Mouse (Mus musculus): Measurements from ENCODE around the gene Trp53tg5. TPM values are rescaled to one million over a fixed set of nuclear protein-coding genes. Genes with fewer than 3 reads are reported as not detected.

Trp53tg5 gene
- polyA plus RNA-seq, 1 experiment from 2014 or later, result not detected

DNA sequence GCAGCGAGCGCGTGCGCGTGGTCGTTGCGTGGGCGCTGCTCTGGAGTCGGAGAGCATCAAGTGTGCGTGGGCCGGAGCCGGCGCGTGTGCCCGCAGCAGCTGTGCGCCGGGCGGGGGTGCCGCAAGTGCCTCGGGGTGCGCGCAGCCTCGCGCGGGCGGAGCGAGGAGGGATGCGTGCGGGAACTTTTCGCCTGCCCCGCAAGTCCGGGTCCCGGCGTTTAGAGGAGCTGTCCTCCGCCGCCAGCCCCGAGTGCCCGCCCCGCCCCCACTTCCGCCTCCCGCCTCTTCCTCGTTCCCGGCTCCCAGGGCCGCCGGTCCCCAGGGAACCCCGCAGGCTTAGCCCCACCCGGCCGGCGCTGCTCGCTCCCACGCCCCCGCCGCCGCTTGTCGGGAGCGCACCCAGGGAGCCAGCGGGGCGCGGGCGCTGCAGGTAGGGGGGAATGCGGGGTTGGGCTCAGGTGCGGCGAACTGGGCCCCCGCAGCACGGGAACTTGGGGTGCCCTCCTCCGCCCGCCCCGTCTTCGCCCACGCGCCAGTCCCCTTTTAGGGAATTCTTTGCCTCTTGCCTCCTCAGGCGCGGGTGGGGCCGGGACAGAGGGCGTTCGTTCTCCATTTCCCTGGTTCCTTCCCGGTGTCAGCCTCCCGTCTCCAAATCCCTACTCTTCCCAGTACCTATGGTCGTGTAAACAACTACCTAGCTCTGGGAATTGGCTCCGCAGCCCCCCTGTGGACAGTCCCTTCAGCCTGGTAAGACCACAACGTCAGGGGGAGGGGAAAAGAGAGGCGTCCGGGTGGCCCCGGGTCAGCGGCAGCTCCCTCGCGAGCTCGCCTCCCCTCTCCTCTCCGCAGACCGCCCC lies 13.0 kb upstream of the Trp53tg5 start:
- H3K4me2 ChIP-seq (replicated peaks; ENCODE audit: low read depth), result peak overlapping the region; percentile 98
- peak overlapping the region; percentile 80 for H3K9ac ChIP-seq (ENCODE audit: low read depth, low read length)
- no peaks in the 10 kb centered on the region for H3K4me1 ChIP-seq (replicated peaks; ENCODE audit: control insufficient read depth, insufficient read depth, low read length)
- peaks cover 18% of the 10 kb centered on the region; the same call in 1 of the 2 replicates for H3K36me3 ChIP-seq (ENCODE audit: control insufficient read depth, insufficient read depth)
- no peaks in the 10 kb centered on the region for H3K27me3 ChIP-seq (replicated peaks; ENCODE audit: control insufficient read depth, insufficient read depth, low read length)
- H3K4me3 ChIP-seq (ENCODE audit: low read depth, low read length), result peak overlapping the region; percentile 84
- ATAC-seq, result peak; percentile 75
- H3K9me3 ChIP-seq (ENCODE audit: control insufficient read depth), result no peaks in the 10 kb centered on the region
- peak overlapping the region; percentile 15 for H3K27ac ChIP-seq (ENCODE audit: low read depth, low read length)
- under 1% methylated on average over 79 of the region's 90 CpGs for WGBS
- TF ChIP-seq CTCF (IDR thresholded peaks at IDR 0.05; ENCODE audit: low read depth), result 0 out of 2 replicates have a peak, but pooled peaks have one; percentile 1

- TF ChIP-seq CTCF (IDR thresholded peaks at IDR 0.05; ENCODE audit: low read depth), result no peak
- Histone ChIP-seq H3K36me3 (ENCODE audit: control insufficient read depth, insufficient read depth) (peaks cover 16% of the 10 kb centered on the region; the same call in 1 of the 2 replicates), H3K4me3 (ENCODE audit: low read depth, low read length) (peak within 1 kb of the TSS; percentile 84), H3K9me3 (ENCODE audit: control insufficient read depth) (no peaks in the 10 kb centered on the region), H3K27ac (ENCODE audit: low read depth, low read length) (peak within 1 kb of the TSS; percentile 15), H3K4me1 (replicated peaks; ENCODE audit: control insufficient read depth, insufficient read depth, low read length) (no peaks in the 10 kb centered on the region), H3K27me3 (replicated peaks; ENCODE audit: control insufficient read depth, insufficient read depth, low read length) (no peaks in the 10 kb centered on the region), H3K4me2 (replicated peaks; ENCODE audit: low read depth) (peak within 1 kb of the TSS; percentile 98), H3K9ac (ENCODE audit: low read depth, low read length) (peak within 1 kb of the TSS; percentile 80)
- WGBS, result 4% methylated on average over 26 of the region's 26 CpGs
- ATAC-seq, result peak; percentile 65
Observed at GRCm38 (mm10) chr2:164485681-164486257, 12.2 kb upstream of the Trp53tg5 start, which contains the start of gene Dbndd2. Gene Dbndd2 (plus strand): TSS chr2:164486106.

GRCm38 (mm10) chr2:164470254-164470653 lies 3.3 kb downstream of the Trp53tg5 start:
- H3K4me3 ChIP-seq (ENCODE audit: low read depth, low read length), result no peak overlapping the region
- 0 out of 2 replicates have a peak, but pooled peaks have one; percentile 28 for ATAC-seq
- TF ChIP-seq CTCF (IDR thresholded peaks at IDR 0.05; ENCODE audit: low read depth), result peak; percentile 83
- H3K27ac ChIP-seq (ENCODE audit: low read depth, low read length), result no peak overlapping the region
- H3K27me3 ChIP-seq (replicated peaks; ENCODE audit: control insufficient read depth, insufficient read depth, low read length), result no peaks in the 10 kb centered on the region
- H3K36me3 ChIP-seq (ENCODE audit: control insufficient read depth, insufficient read depth), result peaks cover 24% of the 10 kb centered on the region
- H3K9ac ChIP-seq (ENCODE audit: low read depth, low read length), result no peak overlapping the region
- no peaks in the 10 kb centered on the region for H3K9me3 ChIP-seq (ENCODE audit: control insufficient read depth)
- H3K4me2 ChIP-seq (replicated peaks; ENCODE audit: low read depth), result no peak overlapping the region
- no peaks in the 10 kb centered on the region for H3K4me1 ChIP-seq (replicated peaks; ENCODE audit: control insufficient read depth, insufficient read depth, low read length)
- 28% methylated on average over 10 of the region's 10 CpGs for WGBS

DNA sequence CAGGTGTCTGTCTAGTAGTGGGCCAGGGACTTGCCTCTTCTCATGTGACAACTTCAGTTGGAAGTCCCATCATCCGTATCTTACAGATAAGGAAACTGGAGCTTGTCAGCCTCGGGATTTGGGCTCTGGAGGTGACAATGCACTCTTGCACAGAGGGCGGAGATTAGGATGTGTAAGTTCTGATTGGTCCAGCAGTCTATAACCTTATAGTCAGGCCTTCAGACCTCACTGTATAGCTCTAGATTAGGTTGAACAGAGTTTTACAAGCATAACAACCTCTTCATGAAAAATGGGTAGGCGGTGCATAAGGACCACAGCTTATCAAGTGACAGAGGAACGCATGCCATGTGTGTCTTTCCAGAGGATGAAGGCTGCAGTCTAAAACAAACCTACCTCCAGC lies 6.7 kb downstream of the Trp53tg5 start:
- H3K27me3 ChIP-seq (replicated peaks; ENCODE audit: control insufficient read depth, insufficient read depth, low read length), result no peaks in the 10 kb centered on the region
- H3K36me3 ChIP-seq (ENCODE audit: control insufficient read depth, insufficient read depth), result peaks cover 40% of the 10 kb centered on the region
- H3K9me3 ChIP-seq (ENCODE audit: control insufficient read depth), result no peaks in the 10 kb centered on the region
- H3K9ac ChIP-seq (ENCODE audit: low read depth, low read length), result no peak overlapping the region
- no peak for ATAC-seq
- H3K27ac ChIP-seq (ENCODE audit: low read depth, low read length), result no peak overlapping the region
- 0 out of 2 replicates have a peak, but pooled peaks cover 3% of the 10 kb centered on the region for H3K4me1 ChIP-seq (replicated peaks; ENCODE audit: control insufficient read depth, insufficient read depth, low read length)
- no peak for TF ChIP-seq CTCF (IDR thresholded peaks at IDR 0.05; ENCODE audit: low read depth)
- no peak overlapping the region for H3K4me2 ChIP-seq (replicated peaks; ENCODE audit: low read depth)
- H3K4me3 ChIP-seq (ENCODE audit: low read depth, low read length), result no peak overlapping the region
- WGBS, result 71% methylated on average over 5 of the region's 5 CpGs

DNA sequence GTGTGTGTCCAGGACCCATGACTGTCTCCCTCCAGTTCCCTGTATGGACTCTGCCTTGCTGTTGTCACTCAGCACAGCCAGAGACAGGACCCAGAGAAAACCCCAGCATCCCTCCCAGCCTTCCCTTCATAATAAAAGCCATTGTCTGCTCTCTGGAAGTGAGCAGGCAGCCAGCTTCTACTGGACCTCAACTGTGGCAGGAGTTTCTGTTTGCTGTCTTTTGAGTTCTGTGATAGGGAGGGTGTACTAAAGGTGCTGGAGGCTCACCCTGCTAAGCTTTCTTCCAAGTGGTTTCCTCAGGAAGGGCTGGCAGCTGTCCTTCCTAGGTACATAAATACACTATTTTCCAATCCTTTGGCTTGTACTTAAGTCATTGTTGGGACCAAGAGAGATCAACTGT lies 8.4 kb downstream of the Trp53tg5 start:
- TF ChIP-seq CTCF (IDR thresholded peaks at IDR 0.05; ENCODE audit: low read depth), result no peak
- ATAC-seq, result no peak
- H3K9ac ChIP-seq (ENCODE audit: low read depth, low read length), result no peak overlapping the region
- H3K36me3 ChIP-seq (ENCODE audit: control insufficient read depth, insufficient read depth), result peaks cover 40% of the 10 kb centered on the region
- no peaks in the 10 kb centered on the region for H3K9me3 ChIP-seq (ENCODE audit: control insufficient read depth)
- no peak overlapping the region for H3K4me3 ChIP-seq (ENCODE audit: low read depth, low read length)
- 0 out of 2 replicates have a peak, but pooled peaks cover 3% of the 10 kb centered on the region for H3K4me1 ChIP-seq (replicated peaks; ENCODE audit: control insufficient read depth, insufficient read depth, low read length)
- H3K27ac ChIP-seq (ENCODE audit: low read depth, low read length), result no peak overlapping the region
- no peaks in the 10 kb centered on the region for H3K27me3 ChIP-seq (replicated peaks; ENCODE audit: control insufficient read depth, insufficient read depth, low read length)
- H3K4me2 ChIP-seq (replicated peaks; ENCODE audit: low read depth), result no peak overlapping the region

Data from intestine, postnatal 0 days (tissue).